Mouse (Mus musculus) MEL (cell line): Measurements from ENCODE around the gene Slc51b.

Source experiments
- CTCF ChIP-seq, 3 experiments: IDR thresholded peaks in 2 of 3; conservative IDR thresholded peaks in 1 of 3; 2 replicates each; pipeline ENCODE4 v1.5.1; 2011 to 2012; ENCODE audit warnings: low read length in 3 of 3, low read depth in 2 of 3, mild to moderate bottlenecking in 2 of 3, improper control_type of control experiment in 1 of 3, inconsistent platforms in 1 of 3, mixed read lengths in 1 of 3, moderate library complexity in 1 of 3; ENCODE audit not compliant: control insufficient read depth in 1 of 3, insufficient read depth in 1 of 3, poor library complexity in 1 of 3, severe bottlenecking in 1 of 3
- ETS1 ChIP-seq: IDR thresholded peaks from 2 replicates; pipeline ENCODE4 v1.6.1; 2012; ENCODE audit warnings: low read depth, mild to moderate bottlenecking, inconsistent platforms, low read length, improper control_type of control experiment, moderate library complexity
- MAZ ChIP-seq: IDR thresholded peaks from 2 replicates; pipeline ENCODE4 v1.6.1; 2012; ENCODE audit warnings: low read depth, mild to moderate bottlenecking, inconsistent platforms, low read length, improper control_type of control experiment
- MYB ChIP-seq: IDR thresholded peaks from 2 replicates; pipeline ENCODE4 v1.6.1; 2011; ENCODE audit warnings: mild to moderate bottlenecking, low read depth, low read length, improper control_type of control experiment
- MYC ChIP-seq: IDR thresholded peaks from 2 replicates; pipeline ENCODE4 v1.6.1; 2011; ENCODE audit warnings: low read depth, mild to moderate bottlenecking, low read length, improper control_type of control experiment, moderate library complexity
- POLR2A ChIP-seq, 2 experiments: IDR thresholded peaks; 2 replicates each; pipeline ENCODE4 v1.6.1; 2011 to 2012; ENCODE audit warnings: low read length in 2 of 2, mild to moderate bottlenecking in 2 of 2, control low read depth in 1 of 2, improper control_type of control experiment in 1 of 2, low read depth in 1 of 2, moderate library complexity in 1 of 2; ENCODE audit not compliant: control insufficient read depth in 1 of 2, insufficient read depth in 1 of 2, poor library complexity in 1 of 2
- POLR2AphosphoS2 ChIP-seq: IDR thresholded peaks from 2 replicates; pipeline ENCODE4 v1.6.1; 2011; ENCODE audit warnings: low read length, improper control_type of control experiment
- TCF12 ChIP-seq: IDR thresholded peaks from 2 replicates; pipeline ENCODE4 v1.6.1; 2014; ENCODE audit warnings: low read depth, mild to moderate bottlenecking, inconsistent platforms, low read length, improper control_type of control experiment, moderate library complexity
- ZKSCAN1 ChIP-seq: IDR thresholded peaks from 2 replicates; pipeline ENCODE4 v1.6.1; 2012; ENCODE audit warnings: low read depth, mild to moderate bottlenecking, inconsistent platforms, low read length, improper control_type of control experiment, moderate library complexity
- ZNF384 ChIP-seq: IDR thresholded peaks from 2 replicates; pipeline ENCODE4 v1.6.1; 2012; ENCODE audit warnings: low read depth, mild to moderate bottlenecking, inconsistent platforms, low read length, improper control_type of control experiment

DNA sequence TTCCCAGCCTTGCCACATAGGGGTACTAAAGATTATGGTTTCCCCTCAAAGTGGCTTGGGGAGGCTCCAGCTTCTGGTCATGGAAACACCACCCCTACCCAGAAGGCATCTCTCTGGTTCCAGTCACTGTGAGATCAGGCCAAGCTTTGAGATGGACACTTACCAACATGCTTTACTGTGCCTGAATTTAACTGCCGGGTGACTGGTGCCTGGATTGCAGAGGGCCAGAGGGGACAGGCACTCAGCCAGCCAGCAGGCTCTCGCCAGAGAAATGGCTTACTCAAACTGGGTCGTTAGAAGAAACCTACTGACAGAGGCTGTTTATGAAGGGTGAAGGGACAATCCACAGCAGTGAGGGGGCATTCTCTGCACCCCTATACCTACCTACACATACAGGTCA, 38.5 kb downstream of the Slc51b start:
- TF ChIP-seq TCF12 (no peak), ZKSCAN1 (no peak), POLR2AphosphoS2 (no peak), CTCF (IDR thresholded peaks at IDR 0.05 in 2 of 3, conservative IDR thresholded peaks at IDR 0.05 in 1 of 3; ENCODE audit: control insufficient read depth in 1 of 3, insufficient read depth in 1 of 3, low read depth in 2 of 3, low read length in 3 of 3, poor library complexity in 1 of 3, severe bottlenecking in 1 of 3) (no peak), POLR2A (IDR thresholded peaks at IDR 0.05; ENCODE audit: control insufficient read depth in 1 of 2, insufficient read depth in 1 of 2, low read depth in 1 of 2, low read length in 2 of 2, poor library complexity in 1 of 2) (no peak), MAZ (no peak), MYB (no peak), ZNF384 (no peak), ETS1 (no peak), MYC (no peak)
